Mouse (Mus musculus): ENCODE measurements around the gene Rhpn2.

DNA sequence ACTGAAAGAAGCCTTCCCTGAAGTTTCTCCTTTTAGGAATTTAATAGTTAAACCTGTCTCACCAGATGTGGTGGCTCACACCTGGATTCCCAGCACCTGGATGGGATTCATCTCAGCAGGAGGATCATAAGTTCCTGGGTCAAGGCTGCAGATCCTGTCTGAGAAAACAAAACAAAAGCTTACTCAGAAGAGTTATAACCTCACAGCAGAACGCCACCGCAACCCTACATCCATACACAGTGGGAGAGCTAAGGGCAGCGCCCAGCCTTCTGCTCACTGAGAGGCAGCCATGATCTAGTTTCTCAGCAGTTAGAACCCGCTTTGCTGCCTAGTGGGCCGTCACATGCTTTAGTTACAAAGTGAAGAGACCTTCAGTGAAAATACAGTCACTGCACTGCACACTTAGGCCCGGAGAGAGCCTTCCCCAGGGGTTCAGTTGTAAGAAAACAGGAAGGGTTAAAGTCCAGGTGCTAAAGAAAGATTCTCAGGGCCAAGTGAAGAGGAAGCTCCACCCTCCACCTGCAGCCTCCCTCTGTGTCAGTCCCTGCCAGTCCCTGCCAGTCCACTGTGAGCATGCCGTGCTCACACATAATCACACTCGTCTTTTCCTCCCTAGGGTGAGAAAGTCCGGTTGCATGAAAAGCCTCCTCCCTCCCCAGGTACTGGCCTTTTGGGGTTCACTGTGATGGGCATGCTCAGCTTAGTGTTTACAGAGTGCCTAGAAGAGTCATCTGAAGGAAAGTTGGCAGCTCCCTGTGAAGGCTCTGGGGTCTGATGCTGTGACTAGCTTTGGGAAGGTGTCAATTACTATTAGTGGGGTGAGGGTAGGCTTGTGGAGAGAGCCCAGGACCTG is 82.1 kb downstream of the Rhpn2 start:
- TF ChIP-seq HCFC1 (IDR thresholded peaks at IDR 0.05; ENCODE audit: borderline replicate concordance, insufficient read depth, low read length) (no peak), MAFK (IDR thresholded peaks at IDR 0.05; ENCODE audit: insufficient read depth, low read depth, low read length) (no peak)

Measured in ES-E14 (cell line).